8 mouse cellular contexts compared by ENCODE assay signal in genomic region chr10:82909382-82909781, GRCm38 (mm10). TPM values are rescaled to one million over a fixed set of nuclear protein-coding genes. Genes with fewer than 3 reads are reported as not detected.
DNase-seq lines count a peak whose midpoint lies in the region; ATAC-seq and TF ChIP-seq lines count a peak whose summit lies in the region.

No protein-coding gene starts in this region.

- H3K4me3 ChIP-seq in embryonic facial prominence, embryonic 12.5 days = no peak overlapping the region
- H3K4me3 ChIP-seq in heart, embryonic 16.5 days (ENCODE audit: low read length) = peak overlapping the region; percentile 6; the same call in 1 of the 2 replicates
- H3K4me3 ChIP-seq in liver, embryonic 14.5 days (ENCODE audit: insufficient read depth in 1 of 2, low read depth in 2 of 2, low read length in 2 of 2) = no peak overlapping the region
- H3K4me3 ChIP-seq in neural tube, embryonic 14.5 days (ENCODE audit: low read depth, low read length) = no peak overlapping the region

- no peak overlapping the region for H3K27ac ChIP-seq in embryonic facial prominence, embryonic 12.5 days
- no peak overlapping the region for H3K27ac ChIP-seq in heart, embryonic 16.5 days (ENCODE audit: low read length)
- no peak overlapping the region for H3K27ac ChIP-seq in liver, embryonic 14.5 days
- H3K27ac ChIP-seq in neural tube, embryonic 14.5 days (ENCODE audit: low read depth, low read length) = no peak overlapping the region

- no peak overlapping the region for H3K9ac ChIP-seq in embryonic facial prominence, embryonic 12.5 days
- no peak overlapping the region for H3K9ac ChIP-seq in heart, embryonic 16.5 days (ENCODE audit: low read length)
- H3K9ac ChIP-seq in liver, embryonic 14.5 days (replicated peaks) = no peak overlapping the region
- no peak overlapping the region for H3K9ac ChIP-seq in neural tube, embryonic 14.5 days (replicated peaks; ENCODE audit: low read depth, low read length)

- ATAC-seq in CD4-positive, CD25-positive, alpha-beta regulatory T cell, adult 4 months = peak; percentile 88
- no peak for ATAC-seq in embryonic facial prominence, embryonic 12.5 days (ENCODE audit: insufficient number of reproducible peaks, insufficient read depth, low FRiP score, low TSS enrichment)
- no peak for ATAC-seq in heart, embryonic 16.5 days (replicated peaks; ENCODE audit: extremely low read depth, insufficient read depth, low FRiP score)
- no peak for ATAC-seq in liver, embryonic 14.5 days (ENCODE audit: insufficient read depth)
- ATAC-seq in neural tube, embryonic 14.5 days (ENCODE audit: low read depth) = peak; percentile 36; the same call in 1 of the 2 replicates

- peak overlapping the region; percentile 14; the same call in 1 of the 2 replicates for H3K4me2 ChIP-seq in embryonic facial prominence, embryonic 12.5 days (replicated peaks)
- H3K4me2 ChIP-seq in heart, embryonic 16.5 days (ENCODE audit: low read depth, low read length) = peak overlapping the region; percentile 31
- no peak overlapping the region for H3K4me2 ChIP-seq in liver, embryonic 14.5 days (ENCODE audit: low read depth)
- peak overlapping the region; percentile 32; the same call in 1 of the 2 replicates for H3K4me2 ChIP-seq in neural tube, embryonic 14.5 days (ENCODE audit: low read depth, low read length)

- H3K27me3 ChIP-seq in embryonic facial prominence, embryonic 12.5 days = no peaks in the 10 kb centered on the region
- peaks cover 3% of the 10 kb centered on the region; the same call in 1 of the 2 replicates for H3K27me3 ChIP-seq in heart, embryonic 16.5 days (ENCODE audit: control insufficient read depth, insufficient read depth, low read length)
- H3K27me3 ChIP-seq in liver, embryonic 14.5 days (ENCODE audit: control insufficient read depth, insufficient read depth, low read length) = no peaks in the 10 kb centered on the region
- H3K27me3 ChIP-seq in neural tube, embryonic 14.5 days (ENCODE audit: control insufficient read depth, insufficient read depth, low read length) = no peaks in the 10 kb centered on the region

- peak; percentile 89 for TF ChIP-seq CTCF in liver, embryonic 14.5 days (IDR thresholded peaks at IDR 0.05; ENCODE audit: low read depth)

- TF ChIP-seq EP300 in liver, embryonic 14.5 days (IDR thresholded peaks at IDR 0.05; ENCODE audit: low read depth) = no peak

- peak; percentile 78 for DNase-seq in adrenal gland, postnatal 10 days
- peak; percentile 82 for DNase-seq in kidney, postnatal 10 days
- peak in 1 of 3 experiments; percentile 40 for DNase-seq in liver, embryonic 14.5 days (ENCODE audit: low read depth in 3 of 3, low spot score in 3 of 3)
- DNase-seq in thymus, postnatal 10 days (ENCODE audit: low spot score in 2 of 2) = peak; percentile 35 to 75

- 0 out of 2 replicates have a peak, but pooled peaks cover 3% of the 10 kb centered on the region for H3K4me1 ChIP-seq in embryonic facial prominence, embryonic 12.5 days
- H3K4me1 ChIP-seq in heart, embryonic 16.5 days (ENCODE audit: control insufficient read depth, insufficient read depth, low read length) = peaks cover 3% of the 10 kb centered on the region
- H3K4me1 ChIP-seq in liver, embryonic 14.5 days (replicated peaks; ENCODE audit: control insufficient read depth in 2 of 2, insufficient read depth in 2 of 2, low read length in 1 of 2) = peaks cover 0 to 14% of the 10 kb centered on the region in 2 experiments; a peak in 3 of 4 replicates
- no peaks in the 10 kb centered on the region for H3K4me1 ChIP-seq in neural tube, embryonic 14.5 days (ENCODE audit: control insufficient read depth, insufficient read depth, low read length)

- WGBS in embryonic facial prominence, embryonic 12.5 days = 16% methylated on average over 9 of the region's 9 CpGs
- WGBS in heart, embryonic 16.5 days = 13% methylated on average over 9 of the region's 9 CpGs
- 17% methylated on average over 9 of the region's 9 CpGs for WGBS in liver, embryonic 14.5 days (ENCODE audit: insufficient replicate concordance)
- 18% methylated on average over 9 of the region's 9 CpGs for WGBS in neural tube, embryonic 14.5 days

- no peaks in the 10 kb centered on the region for H3K9me3 ChIP-seq in embryonic facial prominence, embryonic 12.5 days
- no peaks in the 10 kb centered on the region for H3K9me3 ChIP-seq in heart, embryonic 16.5 days (replicated peaks; ENCODE audit: control insufficient read depth, low read length)
- H3K9me3 ChIP-seq in liver, embryonic 14.5 days (ENCODE audit: control insufficient read depth, low read length) = no peaks in the 10 kb centered on the region
- no peaks in the 10 kb centered on the region for H3K9me3 ChIP-seq in neural tube, embryonic 14.5 days (ENCODE audit: control insufficient read depth, low read length)

- no peaks in the 10 kb centered on the region for H3K36me3 ChIP-seq in embryonic facial prominence, embryonic 12.5 days
- no peaks in the 10 kb centered on the region for H3K36me3 ChIP-seq in heart, embryonic 16.5 days (ENCODE audit: control insufficient read depth, insufficient read depth)
- no peaks in the 10 kb centered on the region for H3K36me3 ChIP-seq in liver, embryonic 14.5 days (replicated peaks; ENCODE audit: control insufficient read depth, insufficient read depth, low read depth)
- H3K36me3 ChIP-seq in neural tube, embryonic 14.5 days (ENCODE audit: control insufficient read depth, insufficient read depth, low read length) = no peaks in the 10 kb centered on the region

RNA-seq across cellular contexts. Expression of gene Eid3, which starts 43.0 kb away (rescaled TPM):
- polyA plus RNA-seq in CD4-positive, CD25-positive, alpha-beta regulatory T cell, adult 4 months (2017; shearing (Covaris generic)) = under 1 TPM; 0.58 to 0.98 TPM
- 1 to 10 TPM; 1.7 to 4.2 TPM for total RNA-seq in adrenal gland, postnatal 10 days (2021)
- polyA plus RNA-seq in embryonic facial prominence, embryonic 12.5 days (2016; fragmentation: Nextera tagmentation; extraction: Ambion mirVana) = 0.34 and 0.56 TPM in 2 replicates
- 0.21 and 0.22 TPM in 2 replicates for polyA plus RNA-seq in heart, embryonic 16.5 days (2015; fragmentation: Nextera tagmentation; extraction: Ambion mirVana)
- 0.17 and 0.33 TPM in 2 replicates for polyA plus RNA-seq in liver, embryonic 14.5 days (2012; rRNA removed)
- 0.10 TPM in 1 of 2 replicates, not detected in the other for polyA plus RNA-seq in liver, embryonic 14.5 days (2014; fragmentation: Nextera tagmentation; extraction: Ambion mirVana)
- polyA plus RNA-seq in neural tube, embryonic 14.5 days (2014; fragmentation: Nextera tagmentation; extraction: Ambion mirVana) = 0.81 and 0.88 TPM in 2 replicates

Comparison
In these comparisons a context has a peak if more than half of its experiments do, and no peak if none do; other contexts are left out.
1. ATAC-seq: peak in CD4-positive, CD25-positive, alpha-beta regulatory T cell, adult 4 months (single experiment) and neural tube, embryonic 14.5 days (single experiment); none in embryonic facial prominence, embryonic 12.5 days (single experiment), heart, embryonic 16.5 days (single experiment) and liver, embryonic 14.5 days (single experiment).